In genomic region chr17:8731073-8731472, GRCm38 (mm10) we compare ENCODE assay signal across 23 mouse cellular contexts.
DNase-seq lines count a peak whose midpoint lies in the region; ATAC-seq and TF ChIP-seq lines count a peak whose summit lies in the region.
"Had no signal": no experiment of that assay in that cellular context is flagged by ENCODE, and none has a peak within 500 bp of the region (broad histone marks: within the 10 kb centered on the region; RNA-seq: fewer than 3 reads in every experiment).

No protein-coding gene starts in this region.

- ATAC-seq in kidney, postnatal 0 days (replicated peaks; ENCODE audit: low FRiP score, low read depth) = no peak
- no peak for ATAC-seq in midbrain, postnatal 0 days (ENCODE audit: low FRiP score)
- no peak for ATAC-seq in midbrain, embryonic 16.5 days
- ATAC-seq in forebrain, embryonic 14.5 days = no peak
- ATAC-seq: activated CD4-positive, CD25-positive, alpha-beta regulatory T cell, adult 4 months; hindbrain, postnatal 0 days; intestine, embryonic 16.5 days had no signal

- DNase-seq in kidney, postnatal 0 days (ENCODE audit: low spot score) = no peak
- no peak for DNase-seq in kidney, postnatal 4 days
- DNase-seq in midbrain, postnatal 0 days (ENCODE audit: low spot score) = no peak
- no peak for DNase-seq in MEL (ENCODE audit: low read depth, low spot score)
- no peak for DNase-seq in spleen, postnatal 4 days (ENCODE audit: low spot score in 2 of 2)
- DNase-seq in forebrain, embryonic 14.5 days (ENCODE audit: low spot score) = no peak
- DNase-seq: adrenal gland, adult 8-10 months; cerebellum, adult 2 months; cerebellum, postnatal 25 days; heart, postnatal 14 days; layer of hippocampus, postnatal 36 days; right cerebral cortex, postnatal 14 days had no signal

- 65% methylated on average over 6 of the region's 6 CpGs for WGBS in kidney, postnatal 0 days
- WGBS in midbrain, postnatal 0 days = 64% methylated on average over 6 of the region's 6 CpGs
- WGBS in midbrain, embryonic 16.5 days = 63% methylated on average over 6 of the region's 6 CpGs
- 53% methylated on average over 6 of the region's 6 CpGs for WGBS in forebrain, embryonic 14.5 days

- no peak overlapping the region for H3K4me3 ChIP-seq in kidney, postnatal 0 days (replicated peaks; ENCODE audit: low read depth, low read length)
- no peak overlapping the region for H3K4me3 ChIP-seq in midbrain, postnatal 0 days (ENCODE audit: low read depth, low read length)
- H3K4me3 ChIP-seq in midbrain, embryonic 16.5 days (ENCODE audit: low read depth, low read length) = no peak overlapping the region
- no peak overlapping the region for H3K4me3 ChIP-seq in MEL (ENCODE audit: control insufficient read depth in 1 of 2, insufficient read depth in 1 of 2, low read depth in 2 of 2, low read length in 2 of 2)
- no peak overlapping the region for H3K4me3 ChIP-seq in forebrain, embryonic 14.5 days (ENCODE audit: low read depth, low read length)
- H3K4me3 ChIP-seq: embryonic facial prominence, embryonic 12.5 days; heart, embryonic 13.5 days; limb, embryonic 13.5 days; liver, embryonic 15.5 days; midbrain, embryonic 10.5 days; neural tube, embryonic 15.5 days had no signal

- no peak overlapping the region for H3K4me2 ChIP-seq in kidney, postnatal 0 days (ENCODE audit: low read length)
- H3K4me2 ChIP-seq in midbrain, postnatal 0 days (ENCODE audit: low read depth, low read length, poor library complexity, severe bottlenecking) = no peak overlapping the region
- no peak overlapping the region for H3K4me2 ChIP-seq in midbrain, embryonic 16.5 days (ENCODE audit: low read length)
- no peak overlapping the region for H3K4me2 ChIP-seq in forebrain, embryonic 14.5 days (ENCODE audit: low read length)
- H3K4me2 ChIP-seq: embryonic facial prominence, embryonic 12.5 days; heart, embryonic 13.5 days; limb, embryonic 13.5 days; liver, embryonic 15.5 days; neural tube, embryonic 15.5 days had no signal

- H3K9me3 ChIP-seq in kidney, postnatal 0 days (replicated peaks; ENCODE audit: low read length) = no peaks in the 10 kb centered on the region
- H3K9me3 ChIP-seq in midbrain, postnatal 0 days (ENCODE audit: low read length) = no peaks in the 10 kb centered on the region
- no peaks in the 10 kb centered on the region for H3K9me3 ChIP-seq in midbrain, embryonic 16.5 days (replicated peaks; ENCODE audit: control insufficient read depth, low read length, poor library complexity, severe bottlenecking)
- no peaks in the 10 kb centered on the region for H3K9me3 ChIP-seq in MEL (replicated peaks; ENCODE audit: insufficient read depth, low read length)
- H3K9me3 ChIP-seq in forebrain, embryonic 14.5 days (replicated peaks; ENCODE audit: control insufficient read depth, low read length) = no peaks in the 10 kb centered on the region
- H3K9me3 ChIP-seq: embryonic facial prominence, embryonic 12.5 days; heart, embryonic 13.5 days; limb, embryonic 13.5 days; liver, embryonic 15.5 days; midbrain, embryonic 10.5 days; neural tube, embryonic 15.5 days had no signal

- 0 out of 2 replicates have a peak, but pooled peaks cover 3% of the 10 kb centered on the region for H3K4me1 ChIP-seq in kidney, postnatal 0 days (replicated peaks; ENCODE audit: insufficient read depth, low read length)
- H3K4me1 ChIP-seq in midbrain, postnatal 0 days (ENCODE audit: insufficient read depth, low read length) = no peaks in the 10 kb centered on the region
- H3K4me1 ChIP-seq in midbrain, embryonic 16.5 days (ENCODE audit: control insufficient read depth, insufficient read depth, low read length) = no peaks in the 10 kb centered on the region
- H3K4me1 ChIP-seq in MEL (ENCODE audit: control insufficient read depth in 1 of 2, insufficient read depth in 2 of 2, low read length in 2 of 2) = no peaks in the 10 kb centered on the region
- no peaks in the 10 kb centered on the region for H3K4me1 ChIP-seq in forebrain, embryonic 14.5 days (ENCODE audit: control insufficient read depth, insufficient read depth, low read length)
- H3K4me1 ChIP-seq: embryonic facial prominence, embryonic 12.5 days; heart, embryonic 13.5 days; limb, embryonic 13.5 days; liver, embryonic 15.5 days; midbrain, embryonic 10.5 days; neural tube, embryonic 15.5 days had no signal

- H3K27me3 ChIP-seq in kidney, postnatal 0 days (ENCODE audit: insufficient read depth, low read length) = no peaks in the 10 kb centered on the region
- H3K27me3 ChIP-seq in midbrain, postnatal 0 days (ENCODE audit: insufficient read depth, low read length) = no peaks in the 10 kb centered on the region
- H3K27me3 ChIP-seq in midbrain, embryonic 16.5 days (ENCODE audit: control insufficient read depth, insufficient read depth, low read depth, low read length) = no peaks in the 10 kb centered on the region
- H3K27me3 ChIP-seq in MEL (ENCODE audit: control insufficient read depth in 1 of 2, insufficient read depth in 2 of 2, low read length in 2 of 2) = peaks cover 0 to 2% of the 10 kb centered on the region in 2 experiments; a peak in 2 of 4 replicates
- H3K27me3 ChIP-seq in forebrain, embryonic 14.5 days (replicated peaks; ENCODE audit: control insufficient read depth, insufficient read depth, low read length) = no peaks in the 10 kb centered on the region
- H3K27me3 ChIP-seq: embryonic facial prominence, embryonic 12.5 days; liver, embryonic 15.5 days; neural tube, embryonic 15.5 days had no signal

- H3K36me3 ChIP-seq in kidney, postnatal 0 days (ENCODE audit: insufficient read depth, low read length) = no peaks in the 10 kb centered on the region
- H3K36me3 ChIP-seq in midbrain, postnatal 0 days (ENCODE audit: insufficient read depth, low read length) = no peaks in the 10 kb centered on the region
- no peaks in the 10 kb centered on the region for H3K36me3 ChIP-seq in midbrain, embryonic 16.5 days (ENCODE audit: control insufficient read depth, insufficient read depth, low read length)
- H3K36me3 ChIP-seq in MEL (ENCODE audit: control insufficient read depth in 1 of 2, insufficient read depth in 2 of 2, low read length in 2 of 2) = no peaks in the 10 kb centered on the region
- no peaks in the 10 kb centered on the region for H3K36me3 ChIP-seq in forebrain, embryonic 14.5 days (ENCODE audit: control insufficient read depth, insufficient read depth, low read length)
- H3K36me3 ChIP-seq: embryonic facial prominence, embryonic 12.5 days; heart, embryonic 13.5 days; limb, embryonic 13.5 days; liver, embryonic 15.5 days; midbrain, embryonic 10.5 days; neural tube, embryonic 15.5 days had no signal

- no peak for TF ChIP-seq POLR2A in MEL (IDR thresholded peaks at IDR 0.05; ENCODE audit: control insufficient read depth in 1 of 2, insufficient read depth in 1 of 2, low read depth in 1 of 2, low read length in 2 of 2, poor library complexity in 1 of 2)

- no peaks in the 10 kb centered on the region for H3K79me2 ChIP-seq in MEL (ENCODE audit: control insufficient read depth, insufficient read depth, low read length, poor library complexity)

- TF ChIP-seq CTCF in kidney, postnatal 0 days (IDR thresholded peaks at IDR 0.05; ENCODE audit: low read depth) = peak; percentile 17; the same call in 1 of the 2 replicates
- TF ChIP-seq CTCF in midbrain, postnatal 0 days (IDR thresholded peaks at IDR 0.05) = peak; percentile 14; the same call in 1 of the 2 replicates
- TF ChIP-seq CTCF in MEL (IDR thresholded peaks at IDR 0.05 in 2 of 3, conservative IDR thresholded peaks at IDR 0.05 in 1 of 3; ENCODE audit: control insufficient read depth in 1 of 3, insufficient read depth in 1 of 3, low read depth in 2 of 3, low read length in 3 of 3, poor library complexity in 1 of 3, severe bottlenecking in 1 of 3) = peak in 2 of 3 experiments; percentile 8 to 18; a peak in 2 of 6 replicates

- H3K27ac ChIP-seq in kidney, postnatal 0 days = no peak overlapping the region
- H3K27ac ChIP-seq in midbrain, postnatal 0 days (ENCODE audit: low read depth, low read length) = no peak overlapping the region
- H3K27ac ChIP-seq in midbrain, embryonic 16.5 days (ENCODE audit: low read length) = no peak overlapping the region
- no peak overlapping the region for H3K27ac ChIP-seq in MEL (ENCODE audit: control insufficient read depth, low read depth, low read length)
- H3K27ac ChIP-seq in forebrain, embryonic 14.5 days (ENCODE audit: low read depth, low read length) = no peak overlapping the region
- H3K27ac ChIP-seq: embryonic facial prominence, embryonic 12.5 days; heart, embryonic 13.5 days; hindbrain, postnatal 0 days; limb, embryonic 13.5 days; liver, embryonic 15.5 days; macrophage; midbrain, embryonic 10.5 days; neural tube, embryonic 15.5 days had no signal

- TF ChIP-seq EP300 in MEL (IDR thresholded peaks at IDR 0.05; ENCODE audit: low read depth in 1 of 2, low read length in 2 of 2) = no peak

- TF ChIP-seq RAD21 in MEL (IDR thresholded peaks at IDR 0.05; ENCODE audit: low read depth, low read length) = no peak

- no peak overlapping the region for H3K9ac ChIP-seq in kidney, postnatal 0 days (ENCODE audit: low read depth, low read length)
- H3K9ac ChIP-seq in midbrain, postnatal 0 days (replicated peaks; ENCODE audit: low read length, poor library complexity, severe bottlenecking) = no peak overlapping the region
- no peak overlapping the region for H3K9ac ChIP-seq in midbrain, embryonic 16.5 days (ENCODE audit: low read depth, low read length)
- no peak overlapping the region for H3K9ac ChIP-seq in MEL (ENCODE audit: control insufficient read depth, low read depth, low read length, poor library complexity, severe bottlenecking)
- no peak overlapping the region for H3K9ac ChIP-seq in forebrain, embryonic 14.5 days (ENCODE audit: low read length)
- H3K9ac ChIP-seq: embryonic facial prominence, embryonic 12.5 days; heart, embryonic 13.5 days; limb, embryonic 13.5 days; liver, embryonic 15.5 days; neural tube, embryonic 15.5 days had no signal

TF ChIP-seq in MEL, 35 proteins besides CTCF, POLR2A, EP300 and RAD21:
- no peak for TF ChIP-seq TAL1 (IDR thresholded peaks at IDR 0.05; ENCODE audit: low read length)
